Mouse (Mus musculus): Measurements from ENCODE around the gene Hdac7.
A peak's percentile ranks its signal among the peaks of the same experiment; 100 is the strongest.

The Hdac7 gene

GRCm38 (mm10) chr15:97766194-97766593 lies 78.1 kb downstream of the Hdac7 start:
- no peak for DNase-seq

GRCm38 (mm10) chr15:97765090-97765794 lies 79.1 kb downstream of the Hdac7 start:
- DNase-seq, result no peak

- no peak for DNase-seq
Observed at GRCm38 (mm10) chr15:97764532-97764931, 79.8 kb downstream of the Hdac7 start.

GRCm38 (mm10) chr15:97763256-97764049 lies 80.8 kb downstream of the Hdac7 start:
- peak; percentile 56 for DNase-seq

GRCm38 (mm10) chr15:97762733-97763132 lies 81.6 kb downstream of the Hdac7 start:
- no peak for DNase-seq

GRCm38 (mm10) chr15:97761438-97761837 lies 82.9 kb downstream of the Hdac7 start:
- DNase-seq, result no peak

GRCm38 (mm10) chr15:97760952-97761351 lies 83.3 kb downstream of the Hdac7 start:
- DNase-seq, result no peak

GRCm38 (mm10) chr15:97760006-97760405 lies 84.3 kb downstream of the Hdac7 start:
- DNase-seq, result no peak

GRCm38 (mm10) chr15:97755361-97755760 lies 88.9 kb downstream of the Hdac7 start:
- no peak for DNase-seq

GRCm38 (mm10) chr15:97754476-97754875 lies 89.8 kb downstream of the Hdac7 start:
- no peak for DNase-seq

- DNase-seq, result no peak
Observed at GRCm38 (mm10) chr15:97752491-97752890, 91.8 kb downstream of the Hdac7 start.

- DNase-seq, result peak; percentile 76
Observed at GRCm38 (mm10) chr15:97751676-97752075, 92.6 kb downstream of the Hdac7 start.

GRCm38 (mm10) chr15:97750697-97751096 lies 93.6 kb downstream of the Hdac7 start:
- peak; percentile 80 for DNase-seq

- peak; percentile 67 for DNase-seq
Observed at GRCm38 (mm10) chr15:97749841-97750240, 94.5 kb downstream of the Hdac7 start.

- DNase-seq, result no peak
Observed at GRCm38 (mm10) chr15:97749397-97749796, 94.9 kb downstream of the Hdac7 start.

GRCm38 (mm10) chr15:97748964-97749363 lies 95.3 kb downstream of the Hdac7 start:
- DNase-seq, result peak; percentile 23

GRCm38 (mm10) chr15:97748309-97748708 lies 96.0 kb downstream of the Hdac7 start:
- DNase-seq, result peak; percentile 85

- DNase-seq, result no peak
Observed at GRCm38 (mm10) chr15:97747486-97747885, 96.8 kb downstream of the Hdac7 start.

- no peak for DNase-seq
Observed at GRCm38 (mm10) chr15:97746748-97747147, 97.6 kb downstream of the Hdac7 start.

GRCm38 (mm10) chr15:97746278-97746677 lies 98.0 kb downstream of the Hdac7 start:
- no peak for DNase-seq

GRCm38 (mm10) chr15:97745331-97745730 lies 99.0 kb downstream of the Hdac7 start:
- peak; percentile 28 for DNase-seq

GRCm38 (mm10) chr15:97744930-97745329 lies 99.4 kb downstream of the Hdac7 start:
- peak; percentile 76 for DNase-seq

- DNase-seq, result peak; percentile 32
Observed at GRCm38 (mm10) chr15:97743961-97744525, 100.3 kb downstream of the Hdac7 start.

GRCm38 (mm10) chr15:97743210-97743609 lies 101.1 kb downstream of the Hdac7 start:
- DNase-seq, result peak; percentile 38
